8 mouse cellular contexts compared by ENCODE assay signal in the genomic region with DNA sequence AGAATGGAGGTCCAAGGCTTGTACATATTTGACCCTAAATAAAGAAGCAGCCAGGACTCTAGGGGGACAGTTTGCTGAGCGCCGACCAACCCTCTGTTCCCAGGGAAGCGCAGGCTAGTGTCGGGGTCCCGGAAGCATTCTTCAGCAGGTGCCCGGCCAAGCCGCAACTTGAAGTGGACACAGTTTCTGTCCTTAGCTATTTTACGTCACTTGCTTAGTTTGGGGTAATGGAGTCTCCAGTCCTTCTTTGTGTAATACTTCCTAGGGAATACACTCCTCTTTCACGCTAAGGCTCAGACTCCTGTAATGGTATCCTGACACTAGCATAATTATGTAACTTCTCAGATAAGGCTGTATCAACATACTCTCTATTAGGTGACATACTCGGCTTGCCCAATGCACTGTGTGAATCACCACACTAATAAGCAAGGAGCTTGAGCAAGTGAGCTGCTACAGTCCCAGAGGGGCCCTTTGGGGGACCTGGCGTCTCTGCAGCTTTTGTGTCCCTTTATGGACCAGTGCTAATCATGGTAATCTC. TPM values are rescaled to one million over a fixed set of nuclear protein-coding genes. Genes with fewer than 3 reads are reported as not detected.
DNase-seq lines count a peak whose midpoint lies in the region; ATAC-seq and TF ChIP-seq lines count a peak whose summit lies in the region.

No protein-coding gene starts in this region.

- TF ChIP-seq CTCF in heart, adult 2 months (IDR thresholded peaks at IDR 0.05) = no peak

- no peaks in the 10 kb centered on the region for H3K27me3 ChIP-seq in heart, adult 2 months (ENCODE audit: control insufficient read depth, insufficient read depth, low read length)
- peaks cover 2% of the 10 kb centered on the region; the same call in 1 of the 2 replicates for H3K27me3 ChIP-seq in embryonic facial prominence, embryonic 11.5 days (ENCODE audit: control insufficient read depth, insufficient read depth, low read length)
- H3K27me3 ChIP-seq in hindbrain, embryonic 13.5 days = peaks cover 8% of the 10 kb centered on the region; the same call in 1 of the 2 replicates
- peaks cover 54% of the 10 kb centered on the region for H3K27me3 ChIP-seq in liver, embryonic 13.5 days
- peaks cover 54% of the 10 kb centered on the region for H3K27me3 ChIP-seq in myocyte (ENCODE audit: control insufficient read depth, insufficient read depth, insufficient read length)

- peak overlapping the region; percentile 87 for H3K4me3 ChIP-seq in heart, adult 2 months
- peak overlapping the region; percentile 90 for H3K4me3 ChIP-seq in embryonic facial prominence, embryonic 11.5 days (ENCODE audit: low read depth, low read length)
- H3K4me3 ChIP-seq in hindbrain, embryonic 13.5 days = peak overlapping the region; percentile 86
- peak overlapping the region; percentile 85 for H3K4me3 ChIP-seq in liver, embryonic 13.5 days (replicated peaks)
- no peak overlapping the region for H3K4me3 ChIP-seq in myocyte

- no peaks in the 10 kb centered on the region for H3K9me3 ChIP-seq in embryonic facial prominence, embryonic 11.5 days (replicated peaks; ENCODE audit: control insufficient read depth, low read length)
- no peaks in the 10 kb centered on the region for H3K9me3 ChIP-seq in hindbrain, embryonic 13.5 days
- no peaks in the 10 kb centered on the region for H3K9me3 ChIP-seq in liver, embryonic 13.5 days (replicated peaks)

- WGBS in heart, adult 2 months = 24% methylated on average over 11 of the region's 11 CpGs
- WGBS in embryonic facial prominence, embryonic 11.5 days = 23% methylated on average over 11 of the region's 11 CpGs
- WGBS in hindbrain, embryonic 13.5 days = 12% methylated on average over 11 of the region's 11 CpGs
- 31% methylated on average over 11 of the region's 11 CpGs for WGBS in liver, embryonic 13.5 days (ENCODE audit: insufficient replicate concordance)

- ATAC-seq in embryonic facial prominence, embryonic 11.5 days (replicated peaks; ENCODE audit: insufficient number of reproducible peaks, low FRiP score, low TSS enrichment, low read depth) = no peak
- ATAC-seq in hindbrain, embryonic 13.5 days (ENCODE audit: low FRiP score) = peak; percentile 8; the same call in 1 of the 2 replicates
- 0 out of 2 replicates have a peak, but pooled peaks have one; percentile 6 for ATAC-seq in liver, embryonic 13.5 days (ENCODE audit: low read depth)
- ATAC-seq in inflammation-experienced regulatory T-cells, adult 6 months = no peak

- H3K9ac ChIP-seq in heart, adult 2 months (ENCODE audit: low read depth, low read length) = peak overlapping the region; percentile 87; the same call in 1 of the 2 replicates
- peak overlapping the region; percentile 90 for H3K9ac ChIP-seq in embryonic facial prominence, embryonic 11.5 days (replicated peaks; ENCODE audit: low read length)
- H3K9ac ChIP-seq in hindbrain, embryonic 13.5 days = peak overlapping the region; percentile 95
- peak overlapping the region; percentile 84 for H3K9ac ChIP-seq in liver, embryonic 13.5 days

- TF ChIP-seq POLR2A in heart, adult 2 months (IDR thresholded peaks at IDR 0.05; ENCODE audit: insufficient read depth, low read depth, low read length) = no peak
- no peak for TF ChIP-seq POLR2A in myocyte (IDR thresholded peaks at IDR 0.05; ENCODE audit: insufficient read length, low read depth)

- no peaks in the 10 kb centered on the region for H3K79me2 ChIP-seq in heart, adult 2 months (replicated peaks; ENCODE audit: control insufficient read depth, insufficient read depth, low read length)
- H3K79me2 ChIP-seq in myocyte (ENCODE audit: control insufficient read depth, insufficient read depth) = no peaks in the 10 kb centered on the region

- H3ac ChIP-seq in myocyte (ENCODE audit: control insufficient read depth, insufficient read length) = no peak overlapping the region

- H3K4me2 ChIP-seq in embryonic facial prominence, embryonic 11.5 days (ENCODE audit: low read depth, low read length) = peak overlapping the region; percentile 91
- peak overlapping the region; percentile 76 for H3K4me2 ChIP-seq in hindbrain, embryonic 13.5 days
- peak overlapping the region; percentile 93 for H3K4me2 ChIP-seq in liver, embryonic 13.5 days
- H3K4me2 ChIP-seq in myocyte (ENCODE audit: low read depth) = peak overlapping the region; percentile 65

- H3K27ac ChIP-seq in heart, adult 2 months = peak overlapping the region; percentile 96
- H3K27ac ChIP-seq in embryonic facial prominence, embryonic 11.5 days (replicated peaks; ENCODE audit: low read depth, low read length) = no peak overlapping the region
- peak overlapping the region; percentile 95 for H3K27ac ChIP-seq in hindbrain, embryonic 13.5 days
- no peak overlapping the region for H3K27ac ChIP-seq in liver, embryonic 13.5 days

- peaks cover 6% of the 10 kb centered on the region for H3K4me1 ChIP-seq in heart, adult 2 months (ENCODE audit: control insufficient read depth, insufficient read depth, low read length)
- no peaks in the 10 kb centered on the region for H3K4me1 ChIP-seq in embryonic facial prominence, embryonic 11.5 days (ENCODE audit: control insufficient read depth, insufficient read depth, low read length)
- H3K4me1 ChIP-seq in hindbrain, embryonic 13.5 days (replicated peaks) = peaks cover 26% of the 10 kb centered on the region
- H3K4me1 ChIP-seq in liver, embryonic 13.5 days (replicated peaks) = peaks cover 23% of the 10 kb centered on the region

- intact Hi-C loops in heart, adult 2 months (cut with DNase I) = loop anchor here (1.0 to 5.0 kb wide), 5 partner anchors 28 to 261 kb away; a partner anchor contains a TSS

- peak in 1 of 2 experiments; percentile 40 for DNase-seq in heart, adult 2 months
- DNase-seq in heart, adult 18-20 months = no peak
- DNase-seq in MN1 (ENCODE audit: low spot score) = peak; percentile 33
- DNase-seq in embryonic facial prominence, embryonic 11.5 days (ENCODE audit: low spot score) = no peak
- no peak for DNase-seq in liver, embryonic 13.5 days

- no peak for TF ChIP-seq EP300 in heart, adult 2 months (IDR thresholded peaks at IDR 0.05; ENCODE audit: insufficient read depth, low read depth, low read length)

- H3K36me3 ChIP-seq in heart, adult 2 months (ENCODE audit: control insufficient read depth, insufficient read depth, low read length) = peaks cover 8% of the 10 kb centered on the region
- H3K36me3 ChIP-seq in embryonic facial prominence, embryonic 11.5 days (replicated peaks; ENCODE audit: control insufficient read depth, insufficient read depth, low read depth, low read length) = no peaks in the 10 kb centered on the region
- peaks cover 17% of the 10 kb centered on the region for H3K36me3 ChIP-seq in hindbrain, embryonic 13.5 days
- 0 out of 2 replicates have a peak, but pooled peaks cover 4% of the 10 kb centered on the region for H3K36me3 ChIP-seq in liver, embryonic 13.5 days
- no peaks in the 10 kb centered on the region for H3K36me3 ChIP-seq in myocyte (ENCODE audit: control insufficient read depth, insufficient read depth)

TF ChIP-seq in myocyte, 11 proteins besides CTCF, POLR2A, EP300 and RAD21:
- no peak for TF ChIP-seq MAX (IDR thresholded peaks at IDR 0.05; ENCODE audit: low read depth)
- TF ChIP-seq USF1 (IDR thresholded peaks at IDR 0.05; ENCODE audit: low read depth) = no peak

RNA-seq across cellular contexts. Expression of a gene that starts 0.8 kb away (rescaled TPM):
- 10 to 100 TPM; 31.7 to 37.9 TPM for total RNA-seq in heart, adult 2 months (2021)
- 12.7 and 17.2 TPM in 2 replicates for polyA plus RNA-seq in heart, adult 2 months (2012; rRNA removed)
- 10 to 100 TPM; 31.4 to 33.2 TPM for total RNA-seq in heart, adult 18-20 months (2021)
- 38.8 and 38.9 TPM in 2 replicates for polyA plus RNA-seq in embryonic facial prominence, embryonic 11.5 days (2014; fragmentation: Nextera tagmentation; extraction: Ambion mirVana)
- polyA plus RNA-seq in hindbrain, embryonic 13.5 days (2015; fragmentation: Nextera tagmentation; extraction: Ambion mirVana) = 51.2 and 53.2 TPM in 2 replicates
- polyA plus RNA-seq in liver, embryonic 13.5 days (2015; fragmentation: Nextera tagmentation; extraction: Ambion mirVana) = 10.0 and 12.5 TPM in 2 replicates
- polyA plus RNA-seq in myocyte (2012; fragmentation: generic; extraction: Trizol) = 0.10 TPM
- 10 to 100 TPM; 15.8 to 23.3 (median 15.8) TPM for polyA plus RNA-seq in inflammation-experienced regulatory T-cells, adult 6 months (2017; shearing (Covaris generic))

Comparison
In these comparisons a context has a peak if more than half of its experiments do, and no peak if none do; other contexts are left out.
1. H3K27ac ChIP-seq: peak in heart, adult 2 months (single experiment) and hindbrain, embryonic 13.5 days (single experiment); none in embryonic facial prominence, embryonic 11.5 days (single experiment) and liver, embryonic 13.5 days (single experiment).
2. ATAC-seq: peak in hindbrain, embryonic 13.5 days (single experiment) and liver, embryonic 13.5 days (single experiment); none in embryonic facial prominence, embryonic 11.5 days (single experiment) and inflammation-experienced regulatory T-cells, adult 6 months (single experiment).
3. RNA of a gene that starts 0.8 kb away (polyA plus RNA-seq): 51.2 to 53.2 TPM in hindbrain, embryonic 13.5 days, 38.8 to 38.9 TPM in embryonic facial prominence, embryonic 11.5 days, 15.8 to 23.3 TPM in inflammation-experienced regulatory T-cells, adult 6 months, 12.7 to 17.2 TPM in heart, adult 2 months and 10.0 to 12.5 TPM in liver, embryonic 13.5 days; 0.10 TPM in myocyte (single experiment); every median in the first group is over 10 times any median in the second.
4. Peak in every context shown above with its lines, with median percentiles within 50 percentile points of each other: H3K9ac ChIP-seq and H3K4me2 ChIP-seq.